Mouse (Mus musculus) retina, postnatal 7 days (tissue): Measurements from ENCODE around the gene Chst3.
"Not testable (repeated sequence)": the region's sequence is repeated elsewhere in the genome, so short reads cannot be mapped to it uniquely, and the experiment has no call there.

Experiments used
- DNase-seq: peaks from one replicate; pipeline ENCODE4 v3.0.0-alpha.2; 2012; ENCODE audit warnings: low read depth, low spot score

The Chst3 gene

DNA sequence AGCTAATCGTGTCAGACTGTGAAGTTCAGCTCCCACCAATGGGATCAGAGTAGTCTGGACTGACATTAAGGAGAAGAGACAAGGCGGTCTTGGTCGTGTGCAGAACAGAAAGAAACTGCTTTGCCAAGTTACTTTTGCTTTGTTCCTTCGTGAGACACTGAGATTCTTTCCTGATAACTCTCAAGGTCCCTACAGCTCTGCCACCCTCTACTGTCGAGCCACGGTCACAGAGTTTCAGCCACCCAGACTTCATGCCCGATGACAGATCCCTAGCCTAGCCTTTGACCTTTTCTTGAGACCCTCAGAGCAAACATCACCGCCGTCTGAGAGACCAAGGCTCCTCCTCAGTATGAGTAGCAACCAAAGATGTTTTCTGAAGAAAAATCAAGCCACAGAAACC, 14.9 kb upstream of the Chst3 start:
- no peak for DNase-seq

GRCm38 (mm10) chr10:60230321-60231088, 11.4 kb upstream of the Chst3 start:
- no peak for DNase-seq

DNA sequence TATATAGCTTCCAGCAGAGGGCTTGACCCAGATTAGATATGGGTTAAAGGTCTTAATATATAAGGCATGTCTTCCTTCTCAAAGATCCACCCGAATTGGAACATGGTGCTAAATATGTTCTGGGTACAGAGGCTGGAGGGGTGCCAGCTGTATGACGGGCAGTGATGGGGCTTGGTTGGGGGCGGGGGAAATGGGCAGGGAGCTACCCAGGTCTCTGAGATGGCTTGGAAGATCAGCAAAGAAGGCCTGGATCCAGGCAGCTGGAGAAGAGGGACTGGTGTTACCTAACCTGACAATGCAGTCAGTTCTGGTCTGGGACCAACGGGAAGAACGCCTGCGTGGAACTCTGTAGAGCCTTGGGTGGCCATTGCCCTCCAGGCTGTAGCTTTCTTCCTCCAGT, 10.1 kb upstream of the Chst3 start:
- DNase-seq, result no peak

- DNase-seq, result no peak
Observed at GRCm38 (mm10) chr10:60227666-60228065, 8.6 kb upstream of the Chst3 start.

- DNase-seq, result no peak
Observed at GRCm38 (mm10) chr10:60224601-60225000, 5.5 kb upstream of the Chst3 start.

- DNase-seq, result not testable (repeated sequence)
Observed at GRCm38 (mm10) chr10:60221571-60222259, 2.7 kb upstream of the Chst3 start.

DNA sequence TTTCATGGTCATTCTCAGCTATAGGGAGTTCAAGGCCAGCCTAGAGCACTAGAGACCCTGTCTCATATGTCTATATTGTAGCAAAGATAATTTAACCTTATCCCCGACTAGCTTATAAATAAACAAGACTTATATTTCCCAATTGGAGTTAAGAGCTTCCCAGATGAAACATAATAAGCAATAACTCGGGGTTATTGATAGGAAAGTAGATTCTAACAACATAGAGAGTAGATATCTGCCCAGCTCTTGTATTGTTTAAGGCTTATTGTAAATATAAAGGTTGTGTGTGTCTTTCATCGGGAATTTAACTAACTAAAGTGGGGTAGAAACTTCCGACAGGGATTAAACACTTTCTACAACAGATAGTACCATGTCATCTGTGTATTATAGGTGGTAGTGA, 1.5 kb upstream of the Chst3 start:
- no peak for DNase-seq

DNA sequence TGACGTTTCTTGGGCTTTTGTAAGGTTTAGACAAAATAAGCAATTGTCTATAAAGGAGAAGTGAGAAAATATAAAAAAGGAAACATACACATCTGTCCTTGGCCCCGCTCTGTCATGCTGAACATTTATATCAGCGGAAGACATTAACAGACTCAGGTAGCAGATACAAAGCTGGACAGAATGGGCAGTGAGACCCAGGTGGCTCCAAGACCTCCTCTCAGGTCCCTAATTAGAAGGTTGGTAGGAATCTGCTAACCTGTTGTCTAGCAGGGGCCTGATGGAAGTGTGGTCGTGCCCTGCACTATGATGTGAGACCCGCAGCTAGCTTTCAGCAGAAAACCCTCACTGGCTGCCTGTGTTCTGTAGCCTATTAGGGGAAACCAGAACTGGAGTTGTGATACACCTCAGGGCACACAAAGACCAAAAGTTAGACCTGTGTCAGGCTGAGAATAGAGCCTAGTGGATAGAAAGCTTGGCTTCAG, 1.0 kb upstream of the Chst3 start:
- DNase-seq, result no peak

- DNase-seq, result no peak
Observed at GRCm38 (mm10) chr10:60218033-60218590, 948 bp downstream of the Chst3 start.

- no peak for DNase-seq
Observed at GRCm38 (mm10) chr10:60216331-60217095, 2.5 kb downstream of the Chst3 start.

- DNase-seq, result no peak
Observed at GRCm38 (mm10) chr10:60215077-60215960, 3.7 kb downstream of the Chst3 start.

GRCm38 (mm10) chr10:60212589-60213379, 6.3 kb downstream of the Chst3 start:
- no peak for DNase-seq

DNA sequence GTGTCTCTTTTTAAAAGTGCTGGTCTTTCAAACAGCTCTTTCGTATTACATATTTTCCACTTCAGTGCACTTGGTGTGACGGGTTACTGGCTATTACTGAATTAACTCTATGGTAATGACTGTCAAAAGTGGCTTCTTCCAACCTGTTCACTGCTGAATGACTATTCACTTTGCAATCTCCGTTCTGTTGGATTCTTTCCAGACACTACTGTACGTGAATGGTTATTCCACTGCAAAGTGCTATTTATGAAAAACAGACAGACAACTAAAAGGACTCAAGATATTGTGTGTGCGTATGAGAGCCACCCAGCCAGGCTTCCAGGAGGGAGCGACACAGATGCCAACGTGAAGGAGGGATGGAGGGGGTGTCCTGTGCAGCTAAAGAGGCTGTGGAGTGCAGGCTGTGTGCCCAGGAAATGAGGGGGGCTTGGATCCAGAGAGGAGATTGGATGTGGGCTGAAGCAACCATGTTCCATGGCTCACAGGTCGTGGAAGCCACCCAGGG, 7.5 kb downstream of the Chst3 start:
- DNase-seq, result no peak

DNA sequence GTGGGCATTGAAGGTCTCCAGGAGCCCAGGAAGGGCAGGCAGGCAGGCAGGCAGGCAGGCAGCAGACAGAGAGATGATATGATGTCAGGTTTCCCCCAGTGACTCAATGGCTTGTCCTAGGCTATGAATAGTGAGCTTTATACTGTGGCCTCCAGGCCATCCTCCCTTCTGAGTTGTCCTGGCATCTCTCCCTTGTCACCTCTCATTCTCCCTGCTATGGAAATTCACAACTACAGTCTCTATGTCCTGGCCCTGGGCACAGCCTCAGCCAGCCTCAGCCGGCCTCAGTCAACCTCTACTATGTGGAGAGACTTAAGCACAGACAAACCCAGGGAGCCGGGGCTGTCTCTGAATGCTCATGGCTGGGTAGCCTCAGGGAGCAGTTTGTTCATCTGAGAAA, 8.6 kb downstream of the Chst3 start:
- DNase-seq, result no peak

DNA sequence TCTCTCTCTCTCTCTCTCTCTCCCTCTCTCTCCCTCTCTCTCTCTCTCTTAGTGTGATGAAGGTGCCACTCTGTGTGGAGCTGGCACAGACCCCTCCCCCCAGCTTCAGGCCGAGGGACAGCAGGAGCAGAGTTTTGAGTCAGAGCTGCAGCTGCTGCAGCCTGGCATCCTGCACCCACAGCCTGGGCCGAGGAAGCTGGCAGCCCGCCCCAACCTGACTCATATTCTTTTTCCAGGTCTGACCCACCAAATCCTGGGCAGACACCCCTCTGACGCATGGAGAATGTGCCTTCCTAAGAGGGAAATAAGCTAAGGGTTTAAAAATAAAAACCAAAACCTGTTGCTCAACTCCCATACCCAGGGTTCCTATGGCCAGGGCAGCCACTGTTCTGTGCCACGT, 9.8 kb downstream of the Chst3 start:
- no peak for DNase-seq

DNA sequence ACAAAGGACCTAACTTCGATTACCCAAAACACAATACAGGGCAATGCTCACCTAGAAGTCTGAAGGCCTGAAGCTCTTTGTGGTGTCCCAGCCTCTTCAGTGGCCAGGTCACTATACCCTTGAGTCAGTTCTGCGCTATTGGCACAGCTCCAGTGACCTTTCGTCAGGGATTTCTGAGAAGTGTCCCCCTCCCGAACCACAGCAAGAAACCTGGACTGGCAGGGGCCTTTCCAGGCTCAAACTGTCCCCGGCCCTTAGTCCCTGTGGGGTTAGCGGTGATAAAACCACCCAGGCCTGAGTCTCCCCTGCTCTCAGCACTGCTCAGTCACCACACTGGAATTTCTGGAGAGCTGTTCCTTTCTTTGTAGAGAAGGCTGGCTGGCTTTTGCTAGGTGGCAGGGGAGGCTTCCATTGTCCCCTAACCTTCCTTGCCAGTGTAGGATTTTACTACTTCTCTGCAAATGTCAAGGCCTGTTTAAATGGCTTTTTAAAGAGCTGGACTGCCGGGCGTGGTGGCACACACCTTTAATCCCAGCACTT, 11.8 kb downstream of the Chst3 start:
- DNase-seq, result no peak

GRCm38 (mm10) chr10:60205601-60206241, 13.3 kb downstream of the Chst3 start:
- no peak for DNase-seq

GRCm38 (mm10) chr10:60202785-60203184, 16.3 kb downstream of the Chst3 start:
- no peak for DNase-seq

GRCm38 (mm10) chr10:60200996-60201395, 18.1 kb downstream of the Chst3 start:
- DNase-seq, result no peak
